Mouse (Mus musculus): ENCODE measurements around the gene Ugt1a9.
A peak's percentile ranks its signal among the peaks of the same experiment; 100 is the strongest.

The Ugt1a9 gene

GRCm38 (mm10) chr1:88258881-88259642, 188.5 kb downstream of the Ugt1a9 start:
- DNase-seq (ENCODE audit: low read depth, low spot score): no peak

- no peak for DNase-seq (ENCODE audit: low read depth, low spot score)
Observed at GRCm38 (mm10) chr1:88259643-88260024, 189.0 kb downstream of the Ugt1a9 start.

- DNase-seq (ENCODE audit: low read depth, low spot score): no peak
Observed at GRCm38 (mm10) chr1:88260114-88260513, 189.5 kb downstream of the Ugt1a9 start.

GRCm38 (mm10) chr1:88260604-88261377, 190.2 kb downstream of the Ugt1a9 start:
- DNase-seq (ENCODE audit: low read depth, low spot score): no peak

- peak; percentile 34 for DNase-seq (ENCODE audit: low read depth, low spot score)
Observed at GRCm38 (mm10) chr1:88261706-88262105, 191.1 kb downstream of the Ugt1a9 start.

- DNase-seq (ENCODE audit: low read depth, low spot score): peak; percentile 66
Observed at GRCm38 (mm10) chr1:88262255-88262654, 191.7 kb downstream of the Ugt1a9 start.

- no peak for DNase-seq (ENCODE audit: low read depth, low spot score)
Observed at GRCm38 (mm10) chr1:88262961-88263360, 192.4 kb downstream of the Ugt1a9 start.

GRCm38 (mm10) chr1:88263778-88264177, 193.2 kb downstream of the Ugt1a9 start:
- no peak for DNase-seq (ENCODE audit: low read depth, low spot score)

- no peak for DNase-seq (ENCODE audit: low read depth, low spot score)
Observed at GRCm38 (mm10) chr1:88264237-88264868, 193.8 kb downstream of the Ugt1a9 start.

GRCm38 (mm10) chr1:88264869-88265240, 194.3 kb downstream of the Ugt1a9 start:
- no peak for DNase-seq (ENCODE audit: low read depth, low spot score)

- no peak for DNase-seq (ENCODE audit: low read depth, low spot score)
Observed at GRCm38 (mm10) chr1:88266123-88266522, 195.5 kb downstream of the Ugt1a9 start.

GRCm38 (mm10) chr1:88267489-88267888, 196.9 kb downstream of the Ugt1a9 start:
- no peak for DNase-seq (ENCODE audit: low read depth, low spot score)

GRCm38 (mm10) chr1:88268070-88268469, 197.5 kb downstream of the Ugt1a9 start:
- no peak for DNase-seq (ENCODE audit: low read depth, low spot score)

Measured in R1 (cell line).